Mouse (Mus musculus) bone marrow, adult 2 months (tissue): Measurements from ENCODE around the gene Lsm3.

Experiments used
- CTCF ChIP-seq: fragments of 200-500 bp; IDR thresholded peaks from 2 replicates; pipeline ENCODE4 v1.5.1; 2011; ENCODE audit warnings: low read length, control low read depth; ENCODE audit not compliant: control insufficient read depth, insufficient read depth
- POLR2A ChIP-seq: fragments of 200-500 bp; IDR thresholded peaks from 2 replicates; pipeline ENCODE4 v1.6.1; 2011; ENCODE audit warnings: low read depth, mild to moderate bottlenecking, control low read depth, low read length, borderline replicate concordance; ENCODE audit not compliant: control insufficient read depth

GRCm38 (mm10) chr6:91486736-91487453, 28.8 kb upstream of the Lsm3 start:
- TF ChIP-seq POLR2A = no peak
- TF ChIP-seq CTCF = no peak
